Mouse (Mus musculus) left cerebral cortex, adult 8-10 months (tissue): ENCODE data around the gene Rragb. TPM values are rescaled to one million over a fixed set of nuclear protein-coding genes. Genes with fewer than 3 reads are reported as not detected.
"Not testable (repeated sequence)": the region's sequence is repeated elsewhere in the genome, so short reads cannot be mapped to it uniquely, and the experiment has no call there.

Experiments used
- DNase-seq, 2 experiments: peaks; one replicate each; pipeline ENCODE4 v3.0.0; 2022; ENCODE audit warnings: low spot score in 2 of 2
- total RNA-seq, 4 experiments: library from RNA; stranded (reverse); gene quantifications; 2 replicates each; pipeline ENCODE4 v1.2.4; 2022

Rragb gene
- total RNA-seq: 10 to 100 TPM; 74.3 to 81.9 (median 81.1) TPM

GRCm38 (mm10) chrX:153139734-153140515, at the start of gene Rragb:
TSS of gene Rragb (plus strand) at chrX:153139981.
- DNase-seq: peak; percentile 57 to 91

GRCm38 (mm10) chrX:153118486-153118885, 21.3 kb upstream of the Rragb start, which contains the start of gene Foxr2:
TSS of gene Foxr2 (plus strand) at chrX:153118786.
- DNase-seq: no peak

GRCm38 (mm10) chrX:153119013-153119412, 20.8 kb upstream of the Rragb start:
- no peak for DNase-seq

- no peak for DNase-seq
Observed at GRCm38 (mm10) chrX:153142656-153143055, 2.9 kb downstream of the Rragb start.

- no peak for DNase-seq
Observed at GRCm38 (mm10) chrX:153151766-153152165, 12.0 kb downstream of the Rragb start.

- no peak for DNase-seq
Observed at GRCm38 (mm10) chrX:153155322-153155721, 15.5 kb downstream of the Rragb start.

GRCm38 (mm10) chrX:153174786-153175185, 35.0 kb downstream of the Rragb start:
- no peak for DNase-seq

GRCm38 (mm10) chrX:153182221-153182620, 42.4 kb downstream of the Rragb start:
- DNase-seq: no peak

- DNase-seq: not testable (repeated sequence)
Observed at GRCm38 (mm10) chrX:153199185-153199584, 59.4 kb downstream of the Rragb start.

GRCm38 (mm10) chrX:153211101-153211500, 71.3 kb downstream of the Rragb start:
- DNase-seq: no peak

Other genes with a start within 250 kb of the Rragb start
- 1 to 10 TPM; 1.1 to 2.6 (median 1.6) TPM for gene Usp51, start 133.5 kb upstream of the Rragb start, total RNA-seq
- 10 to 100 TPM; 38.9 to 45.1 (median 42.0) TPM for gene Mageh1, start 102.4 kb upstream of the Rragb start, total RNA-seq
- gene Foxr2, start 21.2 kb upstream of the Rragb start, total RNA-seq: 1 to 10 TPM in 1 of 4 experiments, under 1 TPM in 3; 0.49 to 1.1 (median 0.62) TPM
- gene Klf8, start 97.5 kb downstream of the Rragb start, total RNA-seq: 1 to 10 TPM; 4.1 to 7.0 (median 5.4) TPM